45 mouse cellular contexts compared by ENCODE assay signal in the genomic region with DNA sequence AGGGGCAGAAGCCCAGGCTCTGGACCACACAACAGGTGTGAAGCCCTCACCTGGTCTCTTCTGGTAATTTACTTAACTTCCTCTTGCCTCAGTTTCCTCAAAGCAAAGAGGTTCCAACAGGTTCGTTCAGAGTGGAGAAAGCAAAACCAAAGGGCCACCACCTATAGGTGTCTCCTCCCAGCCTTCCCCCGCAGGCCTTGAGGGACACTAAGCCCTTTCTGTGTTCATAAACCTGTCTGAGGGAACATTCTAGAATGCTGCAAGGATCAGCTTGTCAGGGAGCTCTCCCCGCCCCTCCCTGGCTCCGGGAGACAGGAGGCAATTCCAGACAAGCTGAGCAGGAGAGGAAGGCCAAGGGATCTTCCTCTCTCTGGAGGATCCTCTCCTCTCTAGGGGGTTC. TPM values are rescaled to one million over a fixed set of nuclear protein-coding genes. Genes with fewer than 3 reads are reported as not detected.
"Had no signal": no experiment of that assay in that cellular context is flagged by ENCODE, and none has a peak within 500 bp of the region (broad histone marks: within the 10 kb centered on the region; RNA-seq: fewer than 3 reads in every experiment).

A gene (plus strand): TSS at position 301 of the 400 bp plus-strand sequence.

- H3K9ac ChIP-seq: limb, embryonic 12.5 days; limb, embryonic 13.5 days; limb, embryonic 15.5 days; liver, embryonic 12.5 days; liver, embryonic 13.5 days; liver, embryonic 14.5 days; liver, embryonic 15.5 days; liver, postnatal 0 days; lung, embryonic 14.5 days; lung, embryonic 15.5 days; midbrain, embryonic 12.5 days; midbrain, embryonic 15.5 days had no signal

- H3K4me2 ChIP-seq: limb, embryonic 12.5 days; limb, embryonic 13.5 days; limb, embryonic 15.5 days; liver, embryonic 11.5 days; liver, embryonic 12.5 days; liver, embryonic 13.5 days; liver, embryonic 15.5 days; lung, embryonic 14.5 days; lung, embryonic 15.5 days; midbrain, embryonic 12.5 days; midbrain, embryonic 15.5 days had no signal

- H3K27me3 ChIP-seq: limb, embryonic 12.5 days; limb, embryonic 13.5 days; limb, embryonic 15.5 days; liver, embryonic 12.5 days; liver, embryonic 13.5 days; liver, embryonic 15.5 days; lung, embryonic 15.5 days; midbrain, embryonic 12.5 days; midbrain, embryonic 15.5 days had no signal

- H3K27ac ChIP-seq: left cerebral cortex, adult 2 months; limb, embryonic 10.5 days; limb, embryonic 12.5 days; limb, embryonic 13.5 days; limb, embryonic 15.5 days; liver, embryonic 12.5 days; liver, embryonic 13.5 days; liver, embryonic 14.5 days; liver, embryonic 15.5 days; lung, embryonic 15.5 days; macrophage; midbrain, embryonic 10.5 days; midbrain, embryonic 12.5 days; midbrain, embryonic 15.5 days had no signal

- H3K4me1 ChIP-seq: limb, embryonic 10.5 days; limb, embryonic 12.5 days; limb, embryonic 13.5 days; limb, embryonic 15.5 days; liver, embryonic 12.5 days; liver, embryonic 13.5 days; liver, embryonic 15.5 days; lung, embryonic 15.5 days; midbrain, embryonic 10.5 days; midbrain, embryonic 12.5 days; midbrain, embryonic 15.5 days had no signal

- H3K9me3 ChIP-seq: limb, embryonic 10.5 days; limb, embryonic 12.5 days; limb, embryonic 13.5 days; limb, embryonic 15.5 days; liver, embryonic 15.5 days; lung, embryonic 15.5 days; midbrain, embryonic 10.5 days; midbrain, embryonic 15.5 days had no signal

- DNase-seq: left cerebral cortex, postnatal 4 days; liver; liver, embryonic 13.5 days; liver, postnatal 0 days; lung, adult 18-20 months; lung, adult 2 months; lung, embryonic 14.5 days; lung, postnatal 10 days; lung, postnatal 14 days; lung, postnatal 36 days; lung, postnatal 4 days; midbrain, embryonic 14.5 days had no signal

- ATAC-seq: liver, embryonic 12.5 days; liver, postnatal 0 days; lung, postnatal 0 days; midbrain, embryonic 15.5 days; midbrain, embryonic 16.5 days had no signal

- H3K4me3 ChIP-seq: left cerebral cortex, adult 2 months; limb, embryonic 10.5 days; limb, embryonic 12.5 days; limb, embryonic 13.5 days; limb, embryonic 15.5 days; liver, embryonic 12.5 days; liver, embryonic 13.5 days; liver, embryonic 15.5 days; lung, embryonic 15.5 days; midbrain, embryonic 10.5 days; midbrain, embryonic 12.5 days; midbrain, embryonic 15.5 days; myocyte had no signal

- H3K36me3 ChIP-seq: limb, embryonic 10.5 days; limb, embryonic 12.5 days; limb, embryonic 13.5 days; limb, embryonic 15.5 days; liver, embryonic 12.5 days; liver, embryonic 13.5 days; liver, embryonic 15.5 days; lung, embryonic 15.5 days; midbrain, embryonic 10.5 days; midbrain, embryonic 12.5 days; midbrain, embryonic 15.5 days had no signal

RNA-seq across cellular contexts. Expression of the gene that starts here (rescaled TPM):
- total RNA-seq: left cerebral cortex, adult 18-20 months; left cerebral cortex, adult 2 months; left cerebral cortex, adult 8-10 months; left cerebral cortex, postnatal 10 days; left cerebral cortex, postnatal 14 days; left cerebral cortex, postnatal 25 days; left cerebral cortex, postnatal 36 days; left cerebral cortex, postnatal 4 days; liver, adult 2 months; megakaryocyte progenitor cell, adult 5-6 weeks; megakaryocyte-erythroid progenitor cell, adult 5-6 weeks; midbrain, postnatal 0 days; monocyte, adult 5-6 weeks had no signal
- polyA plus RNA-seq: limb, embryonic 10.5 days; limb, embryonic 11.5 days; limb, embryonic 12.5 days; limb, embryonic 13.5 days; limb, embryonic 14.5 days; limb, embryonic 15.5 days; liver, adult 2 months; liver, embryonic 11.5 days; liver, embryonic 12.5 days; liver, embryonic 13.5 days; liver, embryonic 14.5 days; liver, embryonic 15.5 days; liver, embryonic 16.5 days; liver, postnatal 0 days; lung, adult 2 months; lung, embryonic 14.5 days; lung, embryonic 15.5 days; lung, embryonic 16.5 days; lung, postnatal 0 days; macrophage; midbrain, embryonic 10.5 days; midbrain, embryonic 12.5 days; midbrain, embryonic 14.5 days; midbrain, embryonic 15.5 days; midbrain, embryonic 16.5 days; midbrain, postnatal 0 days; neural tube, embryonic 11.5 days had no signal
